Mouse (Mus musculus): Measurements from ENCODE around the gene Dnttip2.
"Not testable (repeated sequence)": the region's sequence is repeated elsewhere in the genome, so short reads cannot be mapped to it uniquely, and the experiment has no call there.

The Dnttip2 gene

GRCm38 (mm10) chr3:122274241-122275024 lies at the start of gene Dnttip2:
Gene Dnttip2, plus strand, starts transcription at chr3:122274388.
- in situ Hi-C loops (cut with MboI, MseI), result loop anchor here (10.0 kb wide), 1 partner anchor 1230 kb away; no protein-coding TSS in a partner anchor

GRCm38 (mm10) chr3:122226972-122227371 lies 47.2 kb upstream of the Dnttip2 start:
- in situ Hi-C loops (cut with MboI, MseI), result not testable (repeated sequence)

GRCm38 (mm10) chr3:122235772-122236171 lies 38.4 kb upstream of the Dnttip2 start:
- in situ Hi-C loops (cut with MboI, MseI), result no loop called here

GRCm38 (mm10) chr3:122242876-122243275 lies 31.3 kb upstream of the Dnttip2 start:
- in situ Hi-C loops (cut with MboI, MseI), result no loop called here

- in situ Hi-C loops (cut with MboI, MseI), result no loop called here
Measured at GRCm38 (mm10) chr3:122243416-122244167, 30.6 kb upstream of the Dnttip2 start.

GRCm38 (mm10) chr3:122244759-122245158 lies 29.4 kb upstream of the Dnttip2 start:
- in situ Hi-C loops (cut with MboI, MseI), result no loop called here

GRCm38 (mm10) chr3:122245215-122245877 lies 28.8 kb upstream of the Dnttip2 start, which contains the start of gene Gclm:
Gene Gclm, plus strand, starts transcription at chr3:122245557.
- in situ Hi-C loops (cut with MboI, MseI), result no loop called here

- in situ Hi-C loops (cut with MboI, MseI), result no loop called here
Measured at GRCm38 (mm10) chr3:122245878-122246332, 28.3 kb upstream of the Dnttip2 start.

- in situ Hi-C loops (cut with MboI, MseI), result no loop called here
Measured at GRCm38 (mm10) chr3:122246406-122246805, 27.8 kb upstream of the Dnttip2 start.

GRCm38 (mm10) chr3:122246986-122247767 lies 27.0 kb upstream of the Dnttip2 start:
- in situ Hi-C loops (cut with MboI, MseI), result no loop called here

GRCm38 (mm10) chr3:122247768-122248100 lies 26.5 kb upstream of the Dnttip2 start:
- in situ Hi-C loops (cut with MboI, MseI), result no loop called here

- in situ Hi-C loops (cut with MboI, MseI), result no loop called here
Measured at GRCm38 (mm10) chr3:122252466-122253253, 21.5 kb upstream of the Dnttip2 start.

- in situ Hi-C loops (cut with MboI, MseI), result not testable (repeated sequence)
Measured at GRCm38 (mm10) chr3:122254050-122254449, 20.1 kb upstream of the Dnttip2 start.

GRCm38 (mm10) chr3:122269986-122270385 lies 4.2 kb upstream of the Dnttip2 start:
- in situ Hi-C loops (cut with MboI, MseI), result loop anchor here (10.0 kb wide), 1 partner anchor 1235 kb away; no protein-coding TSS in a partner anchor

- in situ Hi-C loops (cut with MboI, MseI), result loop anchor here (10.0 kb wide), 1 partner anchor 1232 kb away; no protein-coding TSS in a partner anchor
Measured at GRCm38 (mm10) chr3:122272565-122272964, 1.6 kb upstream of the Dnttip2 start.

GRCm38 (mm10) chr3:122273407-122274240 lies 564 bp upstream of the Dnttip2 start:
- in situ Hi-C loops (cut with MboI, MseI), result loop anchor here (10.0 kb wide), 1 partner anchor 1231 kb away; no protein-coding TSS in a partner anchor

- in situ Hi-C loops (cut with MboI, MseI), result loop anchor here (10.0 kb wide), 1 partner anchor 1230 kb away; no protein-coding TSS in a partner anchor
Measured at GRCm38 (mm10) chr3:122275111-122275510, 923 bp downstream of the Dnttip2 start.

- in situ Hi-C loops (cut with MboI, MseI), result no loop called here
Measured at GRCm38 (mm10) chr3:122287195-122287594, 13.0 kb downstream of the Dnttip2 start.

- in situ Hi-C loops (cut with MboI, MseI), result no loop called here
Measured at GRCm38 (mm10) chr3:122288613-122289195, 14.5 kb downstream of the Dnttip2 start.
